Mouse (Mus musculus): ENCODE results near the gene Sc5d. TPM values are rescaled to one million over a fixed set of nuclear protein-coding genes. Genes with fewer than 3 reads are reported as not detected.

Gene Sc5d
- total RNA-seq, 2 experiments from 2014 or later: 21.0 to 22.9 TPM

- no peak for DNase-seq
- Histone ChIP-seq H3K4me3 (no peak overlapping the region), H3K27ac (no peak overlapping the region)
- intact Hi-C loops (cut with DNase I): loop anchor here (2.0 kb wide), 1 partner anchor 188 kb away; no protein-coding TSS in a partner anchor
- no peak for TF ChIP-seq CTCF (IDR thresholded peaks at IDR 0.05)
Measured at GRCm38 (mm10) chr9:42241021-42241420, 23.0 kb downstream of the Sc5d start.

DNA sequence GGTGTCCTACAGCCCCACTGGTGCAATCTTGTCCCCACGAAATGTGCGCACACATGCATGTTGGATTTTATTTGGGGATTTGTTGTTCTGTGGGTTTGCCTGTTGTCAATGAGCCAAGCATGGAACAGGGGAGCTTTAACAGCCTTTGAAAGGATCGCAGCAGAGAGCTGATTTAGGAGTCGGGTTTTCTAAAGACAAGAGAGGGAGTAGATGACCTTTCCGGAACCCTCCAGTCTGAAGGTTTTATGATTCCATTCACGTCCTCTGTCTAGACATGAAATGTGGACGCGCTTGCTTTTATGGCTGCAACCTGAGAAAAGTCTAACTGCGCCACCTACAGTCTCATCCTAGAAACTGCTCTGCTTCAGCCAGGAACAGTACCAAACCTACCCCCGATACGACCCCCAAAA is 23.5 kb downstream of the Sc5d start:
- TF ChIP-seq CTCF (IDR thresholded peaks at IDR 0.05): peak; percentile 80
- H3K27ac ChIP-seq: peak overlapping the region; percentile 40; the same call in 1 of the 2 replicates
- H3K4me3 ChIP-seq: peak overlapping the region; percentile 62
- intact Hi-C loops (cut with DNase I): loop anchor here (1.0 to 2.0 kb wide), 2 partner anchors 188 to 240 kb away; no protein-coding TSS in a partner anchor
- peak; percentile 37 for DNase-seq

- TF ChIP-seq CTCF (IDR thresholded peaks at IDR 0.05): no peak
- Histone ChIP-seq H3K27ac (no peak overlapping the region), H3K4me3 (no peak overlapping the region)
- DNase-seq: no peak
- intact Hi-C loops (cut with DNase I): loop anchor here (5.0 kb wide), 1 partner anchor 112 kb away; no protein-coding TSS in a partner anchor
Measured at GRCm38 (mm10) chr9:42238827-42239226, 25.2 kb downstream of the Sc5d start.

DNA sequence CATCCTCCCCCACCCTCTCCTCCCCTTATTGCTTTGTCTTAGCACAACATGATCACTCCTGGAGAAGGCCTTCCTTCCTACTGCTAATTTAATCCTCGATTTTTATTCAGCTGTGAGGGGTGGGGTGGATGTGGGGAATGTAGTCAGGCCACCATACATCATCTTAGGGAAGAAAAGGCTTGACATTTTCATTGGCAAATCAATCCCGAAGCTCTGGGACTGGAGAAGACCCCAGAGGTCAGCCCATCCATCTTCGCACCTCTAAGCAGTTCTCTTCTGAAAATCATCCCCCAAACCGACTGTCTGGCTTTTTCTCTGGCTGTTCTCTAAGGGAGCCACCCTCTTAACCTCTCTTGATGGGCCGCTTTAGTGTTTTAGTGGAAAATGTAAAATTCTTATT is 32.9 kb downstream of the Sc5d start:
- no peak for TF ChIP-seq CTCF (IDR thresholded peaks at IDR 0.05)
- no peak for DNase-seq
- intact Hi-C loops (cut with DNase I): no loop called here
- Histone ChIP-seq H3K27ac (no peak overlapping the region), H3K4me3 (no peak overlapping the region)

- intact Hi-C loops (cut with DNase I): no loop called here
- no peak for DNase-seq
- Histone ChIP-seq H3K4me3 (no peak overlapping the region), H3K27ac (no peak overlapping the region)
- TF ChIP-seq CTCF (IDR thresholded peaks at IDR 0.05): no peak
Measured at GRCm38 (mm10) chr9:42230333-42230732, 33.7 kb downstream of the Sc5d start.

DNA sequence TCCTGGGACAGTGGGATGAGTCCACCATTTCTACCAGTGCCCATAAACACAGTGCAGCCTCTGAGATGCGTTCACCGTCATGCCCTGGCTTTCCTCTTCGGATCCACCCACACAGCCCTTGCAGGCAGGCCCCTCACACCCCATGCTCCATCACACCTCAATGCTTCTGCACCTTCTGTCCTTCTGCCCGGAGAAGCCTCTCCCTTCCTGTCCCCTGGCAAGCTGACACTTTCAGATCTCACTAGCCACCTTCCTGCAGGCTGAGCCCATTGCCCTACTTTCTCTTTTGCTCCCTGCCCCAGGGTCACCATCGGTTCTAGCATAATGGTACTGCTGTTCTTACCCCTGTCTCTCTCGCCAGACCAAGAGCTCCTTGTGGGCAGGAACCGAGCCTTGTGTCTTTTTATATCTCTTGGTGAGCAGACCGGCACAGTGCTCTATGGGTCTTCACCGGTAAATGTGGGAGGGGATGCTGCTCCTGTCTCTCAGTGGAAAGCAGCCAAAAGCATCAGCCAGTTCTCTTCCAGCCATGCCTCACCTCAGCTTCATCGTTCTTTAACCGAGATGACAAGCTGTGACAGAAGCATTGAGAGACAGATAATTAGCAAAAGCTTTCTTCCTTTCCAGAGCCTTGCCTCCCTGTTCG is 34.5 kb downstream of the Sc5d start:
- DNase-seq: no peak
- H3K4me3 ChIP-seq: no peak overlapping the region
- intact Hi-C loops (cut with DNase I): no loop called here
- no peak overlapping the region for H3K27ac ChIP-seq
- TF ChIP-seq CTCF (IDR thresholded peaks at IDR 0.05): no peak

- intact Hi-C loops (cut with DNase I): no loop called here
- TF ChIP-seq CTCF (IDR thresholded peaks at IDR 0.05): no peak
- no peak for DNase-seq
- H3K27ac ChIP-seq: no peak overlapping the region
- no peak overlapping the region for H3K4me3 ChIP-seq
Measured at GRCm38 (mm10) chr9:42227804-42228203, 36.3 kb downstream of the Sc5d start.

- peak overlapping the region; percentile 77 for H3K27ac ChIP-seq
- H3K4me3 ChIP-seq: peak overlapping the region; percentile 34; the same call in 1 of the 2 replicates
- intact Hi-C loops (cut with DNase I): no loop called here
- TF ChIP-seq CTCF (IDR thresholded peaks at IDR 0.05): no peak
- DNase-seq: no peak
Measured at GRCm38 (mm10) chr9:42219001-42219660, 44.9 kb downstream of the Sc5d start.

- H3K4me3 ChIP-seq: peak overlapping the region; percentile 36
- intact Hi-C loops (cut with DNase I): no loop called here
- peak; percentile 92 for DNase-seq
- TF ChIP-seq CTCF (IDR thresholded peaks at IDR 0.05): peak; percentile 18; the same call in 1 of the 2 replicates
- H3K27ac ChIP-seq: peak overlapping the region; percentile 77
Measured at GRCm38 (mm10) chr9:42217685-42218084, 46.4 kb downstream of the Sc5d start.

GRCm38 (mm10) chr9:42214116-42214515 is 49.9 kb downstream of the Sc5d start:
- no peak for DNase-seq
- Histone ChIP-seq H3K4me3 (no peak overlapping the region), H3K27ac (no peak overlapping the region)
- intact Hi-C loops (cut with DNase I): no loop called here
- no peak for TF ChIP-seq CTCF (IDR thresholded peaks at IDR 0.05)

- no peak for TF ChIP-seq CTCF (IDR thresholded peaks at IDR 0.05)
- no peak for DNase-seq
- Histone ChIP-seq H3K4me3 (no peak overlapping the region), H3K27ac (no peak overlapping the region)
- intact Hi-C loops (cut with DNase I): no loop called here
Measured at GRCm38 (mm10) chr9:42213142-42213541, 50.9 kb downstream of the Sc5d start.

DNA sequence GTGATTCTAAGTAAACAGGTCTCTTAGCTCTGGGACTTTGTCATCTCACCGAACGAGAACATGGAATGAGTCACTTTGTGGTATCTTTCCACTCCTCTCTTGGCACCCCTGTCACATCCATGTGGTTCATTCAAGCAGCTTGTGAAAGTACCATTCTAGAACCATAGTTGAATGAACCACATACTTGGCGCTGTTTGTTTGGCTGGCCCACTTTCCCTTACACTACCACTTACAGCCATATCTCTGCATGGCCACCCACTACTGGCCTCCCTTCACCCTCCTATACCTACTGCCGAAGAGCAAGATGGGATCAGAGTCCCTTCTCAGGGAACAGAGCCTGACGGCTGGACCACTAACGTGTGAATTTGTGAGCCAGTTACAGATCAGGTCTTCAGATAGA is 54.4 kb downstream of the Sc5d start:
- no peak for TF ChIP-seq CTCF (IDR thresholded peaks at IDR 0.05)
- no peak overlapping the region for H3K27ac ChIP-seq
- intact Hi-C loops (cut with DNase I): loop anchor here (5.0 kb wide), 3 partner anchors 47 to 157 kb away; partner anchors contain the start of gene Sorl1
- no peak overlapping the region for H3K4me3 ChIP-seq
- no peak for DNase-seq

GRCm38 (mm10) chr9:42208463-42208862 is 55.6 kb downstream of the Sc5d start:
- Histone ChIP-seq H3K4me3 (no peak overlapping the region), H3K27ac (no peak overlapping the region)
- intact Hi-C loops (cut with DNase I): loop anchor here (5.0 kb wide), 3 partner anchors 46 to 156 kb away; partner anchors contain the start of gene Sorl1
- peak; percentile 66 for TF ChIP-seq CTCF (IDR thresholded peaks at IDR 0.05)
- DNase-seq: peak; percentile 65
